Mouse (Mus musculus) kidney, adult 2 months (tissue): ENCODE data around the gene Scfd2. TPM values are rescaled to one million over a fixed set of nuclear protein-coding genes. Genes with fewer than 3 reads are reported as not detected.

ENCODE experiments used
- DNase-seq: peaks from one replicate; pipeline ENCODE4 v3.0.0; 2021
- H3K27ac ChIP-seq: fragments of 200-500 bp; 2 replicates; pipeline ENCODE4 v1.5.1; 2012; ENCODE audit warnings: low read depth, low read length, control low read depth, inconsistent platforms; ENCODE audit not compliant: insufficient read depth
- H3K27me3 ChIP-seq: fragments of 200-500 bp; replicated peaks from 2 replicates; pipeline ENCODE4 v1.6.1; 2012; ENCODE audit warnings: mild to moderate bottlenecking, moderate library complexity, low read length, inconsistent platforms; ENCODE audit not compliant: control insufficient read depth, insufficient read depth
- H3K36me3 ChIP-seq: fragments of 200-500 bp; 2 replicates; pipeline ENCODE4 v1.6.1; 2012; ENCODE audit warnings: mild to moderate bottlenecking, moderate library complexity, low read length, inconsistent platforms; ENCODE audit not compliant: control insufficient read depth, insufficient read depth
- H3K4me1 ChIP-seq: fragments of 200-500 bp; 2 replicates; pipeline ENCODE4 v1.6.1; 2011; ENCODE audit warnings: low read length; ENCODE audit not compliant: control insufficient read depth, insufficient read depth
- H3K4me3 ChIP-seq: fragments of 200-500 bp; 2 replicates; pipeline ENCODE4 v1.5.1; 2011; ENCODE audit warnings: mild to moderate bottlenecking, low read depth, low read length, control low read depth; ENCODE audit not compliant: insufficient read depth
- CTCF ChIP-seq: fragments of 200-500 bp; conservative IDR thresholded peaks from 2 replicates; pipeline ENCODE4 v1.5.1; 2011; ENCODE audit warnings: low read depth, mild to moderate bottlenecking, control low read depth, low read length, moderate library complexity, mixed read lengths; ENCODE audit not compliant: insufficient read depth, insufficient read length
- POLR2A ChIP-seq: fragments of 200-500 bp; IDR thresholded peaks from one replicate; pipeline ENCODE4 v1.6.1; 2011; ENCODE audit warnings: low read depth, low read length, control low read depth
- WGBS: fragments of 180-500 bp; shearing (Covaris S2); methylation state at CpG from one replicate; pipeline ENCODE4 v1.1.7; 2018; 5-methylcytosine and 5-hydroxymethylcytosine counted together
- polyA plus RNA-seq: library from polyadenylated mRNA; depleted of rRNA; stranded (reverse); fragments of >200 nt; gene quantifications from 2 replicates; pipeline ENCODE4 v1.2.3, GENCODE M21; 2012

The Scfd2 gene
- polyA plus RNA-seq, 1 experiment = 16.1 TPM

- DNase-seq = peak; percentile 33
- Histone ChIP-seq H3K4me1 (no peaks in the 10 kb centered on the region), H3K36me3 (no peaks in the 10 kb centered on the region), H3K27me3 (no peaks in the 10 kb centered on the region), H3K27ac (no peak overlapping the region), H3K4me3 (no peak overlapping the region)
- WGBS = 59% methylated on average over 5 of the region's 5 CpGs
- TF ChIP-seq CTCF (no peak), POLR2A (no peak)
Observed at GRCm38 (mm10) chr5:74404083-74404482, 127.5 kb downstream of the Scfd2 start.

GRCm38 (mm10) chr5:74402626-74403025 lies 128.9 kb downstream of the Scfd2 start:
- no peak for DNase-seq
- TF ChIP-seq POLR2A (no peak), CTCF (no peak)
- Histone ChIP-seq H3K27me3 (no peaks in the 10 kb centered on the region), H3K36me3 (no peaks in the 10 kb centered on the region), H3K27ac (no peak overlapping the region), H3K4me1 (no peaks in the 10 kb centered on the region), H3K4me3 (no peak overlapping the region)
- 75% methylated on average over 4 of the region's 4 CpGs for WGBS

GRCm38 (mm10) chr5:74391806-74392205 lies 139.8 kb downstream of the Scfd2 start:
- no peak overlapping the region for H3K4me3 ChIP-seq
- no peaks in the 10 kb centered on the region for H3K27me3 ChIP-seq
- no peak overlapping the region for H3K27ac ChIP-seq
- TF ChIP-seq CTCF (no peak), POLR2A (no peak)
- no peaks in the 10 kb centered on the region for H3K4me1 ChIP-seq
- no peaks in the 10 kb centered on the region for H3K36me3 ChIP-seq
- DNase-seq = no peak
- 86% methylated on average over 2 of the region's 2 CpGs for WGBS

- H3K27me3 ChIP-seq = no peaks in the 10 kb centered on the region
- no peaks in the 10 kb centered on the region for H3K36me3 ChIP-seq
- no peak overlapping the region for H3K4me3 ChIP-seq
- no peak overlapping the region for H3K27ac ChIP-seq
- H3K4me1 ChIP-seq = no peaks in the 10 kb centered on the region
- 91% methylated on average over 5 of the region's 5 CpGs for WGBS
- TF ChIP-seq CTCF (no peak), POLR2A (no peak)
- no peak for DNase-seq
Observed at GRCm38 (mm10) chr5:74391346-74391745, 140.2 kb downstream of the Scfd2 start.

GRCm38 (mm10) chr5:74388849-74389248 lies 142.7 kb downstream of the Scfd2 start:
- no peak for TF ChIP-seq CTCF
- TF ChIP-seq POLR2A = no peak

GRCm38 (mm10) chr5:74388101-74388500 lies 143.5 kb downstream of the Scfd2 start:
- no peak for DNase-seq
- no peak overlapping the region for H3K27ac ChIP-seq
- peaks cover 3% of the 10 kb centered on the region; the same call in 1 of the 2 replicates for H3K4me1 ChIP-seq
- 71% methylated on average over 6 of the region's 6 CpGs for WGBS
- no peaks in the 10 kb centered on the region for H3K27me3 ChIP-seq
- no peak for TF ChIP-seq CTCF
- no peak for TF ChIP-seq POLR2A
- no peak overlapping the region for H3K4me3 ChIP-seq
- H3K36me3 ChIP-seq = no peaks in the 10 kb centered on the region

More at GRCm38 (mm10) chr5:74388849-74389248, 142.7 kb downstream of the Scfd2 start:
- peaks cover 3% of the 10 kb centered on the region; the same call in 1 of the 2 replicates for H3K4me1 ChIP-seq
- H3K27ac ChIP-seq = no peak overlapping the region
- no peak overlapping the region for H3K4me3 ChIP-seq
- 51% methylated on average over 2 of the region's 2 CpGs for WGBS
- peak; percentile 16 for DNase-seq
- no peaks in the 10 kb centered on the region for H3K36me3 ChIP-seq
- no peaks in the 10 kb centered on the region for H3K27me3 ChIP-seq

- no peak overlapping the region for H3K27ac ChIP-seq
- WGBS = 36% methylated on average over 1 of the region's 1 CpGs
Observed at GRCm38 (mm10) chr5:74387143-74387886, 144.2 kb downstream of the Scfd2 start.

More at GRCm38 (mm10) chr5:74387143-74387886, 144.2 kb downstream of the Scfd2 start:
- H3K4me1 ChIP-seq = peaks cover 3% of the 10 kb centered on the region; the same call in 1 of the 2 replicates
- H3K4me3 ChIP-seq = no peak overlapping the region
- TF ChIP-seq POLR2A (no peak), CTCF (no peak)
- no peaks in the 10 kb centered on the region for H3K36me3 ChIP-seq
- DNase-seq = no peak
- no peaks in the 10 kb centered on the region for H3K27me3 ChIP-seq
